Comparison of ENCODE assay signal across 8 mouse cellular contexts in the genomic region with DNA sequence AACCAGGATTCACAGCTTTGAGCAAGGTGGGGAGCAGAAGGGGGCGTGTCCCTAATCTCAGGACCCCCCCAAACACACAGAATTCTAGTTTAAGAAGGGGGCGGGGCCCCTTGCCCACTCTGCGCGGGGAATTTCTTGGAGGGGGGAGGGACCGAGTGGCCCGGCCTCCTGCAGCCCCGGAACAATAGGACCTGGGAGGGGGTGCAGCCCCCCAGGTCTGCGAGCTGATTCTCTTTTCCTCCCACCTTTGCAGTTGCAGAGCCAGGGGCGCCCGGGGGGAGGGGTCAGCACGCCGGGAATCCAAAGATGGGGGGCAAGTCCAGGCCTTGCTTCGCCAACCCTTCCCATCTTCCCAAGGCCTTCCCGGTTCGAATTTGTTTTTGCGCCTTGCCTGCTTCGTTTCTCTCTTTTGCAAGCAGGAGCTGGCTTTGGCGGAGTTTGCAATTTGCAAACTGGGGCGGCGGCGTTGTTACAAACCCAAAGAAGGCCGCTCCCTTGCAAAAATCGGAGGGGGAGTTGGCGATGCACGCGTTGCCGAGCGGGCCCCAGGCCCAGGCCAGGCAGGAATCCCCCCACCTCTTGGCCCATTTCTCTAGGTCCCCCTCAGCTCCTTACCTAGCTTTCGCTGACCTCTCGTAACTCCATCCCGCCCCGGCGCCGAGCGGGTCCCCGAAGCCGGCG. TPM values are rescaled to one million over a fixed set of nuclear protein-coding genes. Genes with fewer than 3 reads are reported as not detected.
A peak's percentile ranks its signal among the peaks of the same experiment; 100 is the strongest.
DNase-seq lines count a peak whose midpoint lies in the region; ATAC-seq and TF ChIP-seq lines count a peak whose summit lies in the region.

No protein-coding gene starts in this region.

- H3K4me3 ChIP-seq in spleen, adult 2 months (ENCODE audit: extremely low read depth, insufficient read depth, insufficient read length) = peak overlapping the region; percentile 92
- H3K4me3 ChIP-seq in heart, embryonic 12.5 days = peak overlapping the region; percentile 91
- H3K4me3 ChIP-seq in kidney, embryonic 16.5 days (ENCODE audit: low read length) = peak overlapping the region; percentile 86
- H3K4me3 ChIP-seq in liver, embryonic 16.5 days (ENCODE audit: low read depth, low read length) = peak overlapping the region; percentile 78

- peaks cover 30% of the 10 kb centered on the region for H3K36me3 ChIP-seq in spleen, adult 2 months (ENCODE audit: control insufficient read depth, insufficient read depth, low read length)
- peaks cover 35% of the 10 kb centered on the region for H3K36me3 ChIP-seq in heart, embryonic 12.5 days
- H3K36me3 ChIP-seq in kidney, embryonic 16.5 days (ENCODE audit: insufficient read depth, low read length) = peaks cover 33% of the 10 kb centered on the region
- peaks cover 8% of the 10 kb centered on the region for H3K36me3 ChIP-seq in liver, embryonic 16.5 days (ENCODE audit: control insufficient read depth, insufficient read depth)

- WGBS in spleen, adult 2 months = 1% methylated on average over 38 of the region's 38 CpGs
- WGBS in heart, embryonic 12.5 days = under 1% methylated on average over 38 of the region's 38 CpGs
- 0% methylated on average over 38 of the region's 38 CpGs for WGBS in kidney, embryonic 16.5 days
- 0% methylated on average over 37 of the region's 38 CpGs for WGBS in liver, embryonic 16.5 days (ENCODE audit: insufficient replicate concordance)

- H3K27me3 ChIP-seq in spleen, adult 2 months (ENCODE audit: control insufficient read depth, insufficient read depth, low read length) = no peaks in the 10 kb centered on the region
- no peaks in the 10 kb centered on the region for H3K27me3 ChIP-seq in heart, embryonic 12.5 days (replicated peaks)
- H3K27me3 ChIP-seq in kidney, embryonic 16.5 days (ENCODE audit: insufficient read depth, low read length) = no peaks in the 10 kb centered on the region
- no peaks in the 10 kb centered on the region for H3K27me3 ChIP-seq in liver, embryonic 16.5 days (ENCODE audit: control insufficient read depth, insufficient read depth, low read depth, low read length)

- H3K9ac ChIP-seq in heart, embryonic 12.5 days = peak overlapping the region; percentile 96
- H3K9ac ChIP-seq in kidney, embryonic 16.5 days (replicated peaks; ENCODE audit: low read length) = peak overlapping the region; percentile 95
- peak overlapping the region; percentile 77 for H3K9ac ChIP-seq in liver, embryonic 16.5 days (ENCODE audit: low read depth, low read length)

- no peak for TF ChIP-seq CTCF in spleen, adult 2 months (IDR thresholded peaks at IDR 0.05; ENCODE audit: extremely low read depth, insufficient read depth, insufficient read length, insufficient replicate concordance)

- H3K4me1 ChIP-seq in spleen, adult 2 months (ENCODE audit: control insufficient read depth, insufficient read depth, insufficient read length) = peaks cover 6% of the 10 kb centered on the region; the same call in 1 of the 2 replicates
- peaks cover 21% of the 10 kb centered on the region for H3K4me1 ChIP-seq in heart, embryonic 12.5 days (replicated peaks)
- peaks cover 17% of the 10 kb centered on the region for H3K4me1 ChIP-seq in kidney, embryonic 16.5 days (ENCODE audit: insufficient read depth, low read length)
- peaks cover 35% of the 10 kb centered on the region for H3K4me1 ChIP-seq in liver, embryonic 16.5 days (ENCODE audit: control insufficient read depth, low read depth, low read length)

- no peak for ATAC-seq in heart, embryonic 12.5 days (ENCODE audit: insufficient number of reproducible peaks, low FRiP score)
- ATAC-seq in kidney, embryonic 16.5 days (ENCODE audit: low FRiP score, low TSS enrichment) = no peak
- ATAC-seq in liver, embryonic 16.5 days (ENCODE audit: low read depth) = no peak

- no peak for TF ChIP-seq POLR2A in spleen, adult 2 months (IDR thresholded peaks at IDR 0.05; ENCODE audit: low read depth, low read length)

- peak overlapping the region; percentile 85 for H3K27ac ChIP-seq in spleen, adult 2 months (ENCODE audit: insufficient read depth, low read length)
- H3K27ac ChIP-seq in heart, embryonic 12.5 days (ENCODE audit: poor library complexity, severe bottlenecking) = peak overlapping the region; percentile 98
- H3K27ac ChIP-seq in kidney, embryonic 16.5 days (ENCODE audit: low read length) = peak overlapping the region; percentile 100
- peak overlapping the region; percentile 95 for H3K27ac ChIP-seq in liver, embryonic 16.5 days (ENCODE audit: low read length)

- no peaks in the 10 kb centered on the region for H3K9me3 ChIP-seq in heart, embryonic 12.5 days (replicated peaks)
- H3K9me3 ChIP-seq in kidney, embryonic 16.5 days (ENCODE audit: low read length) = no peaks in the 10 kb centered on the region
- no peaks in the 10 kb centered on the region for H3K9me3 ChIP-seq in liver, embryonic 16.5 days (replicated peaks; ENCODE audit: control insufficient read depth, low read length)

- DNase-seq in spleen, adult 2 months (ENCODE audit: low read depth in 1 of 2, low spot score in 2 of 2) = peak in 1 of 2 experiments; percentile 30
- no peak for DNase-seq in spleen, adult 12 weeks (ENCODE audit: low spot score)
- DNase-seq in cerebellum, adult 9-10 months = peak; percentile 79
- DNase-seq in ovary, postnatal 14 days (ENCODE audit: low spot score) = peak; percentile 43
- no peak for DNase-seq in Muller cell, postnatal 12 days (ENCODE audit: inconsistent ontology term)

- peak overlapping the region; percentile 92 for H3K4me2 ChIP-seq in heart, embryonic 12.5 days
- peak overlapping the region; percentile 98 for H3K4me2 ChIP-seq in kidney, embryonic 16.5 days (replicated peaks; ENCODE audit: low read depth, low read length)
- H3K4me2 ChIP-seq in liver, embryonic 16.5 days (ENCODE audit: low read depth, low read length) = peak overlapping the region; percentile 99

RNA-seq across cellular contexts. Expression of gene Prr12, which starts 0.4 kb away (rescaled TPM):
- 16.1 TPM in 2 replicates for polyA plus RNA-seq in spleen, adult 2 months (2012; rRNA removed)
- polyA plus RNA-seq in heart, embryonic 12.5 days (2016; fragmentation: Nextera tagmentation; extraction: Ambion mirVana) = 7.1 and 7.2 TPM in 2 replicates
- polyA plus RNA-seq in kidney, embryonic 16.5 days (2015; fragmentation: Nextera tagmentation; extraction: Ambion mirVana) = 12.9 and 13.8 TPM in 2 replicates
- 1.9 and 2.0 TPM in 2 replicates for polyA plus RNA-seq in liver, embryonic 16.5 days (2015; fragmentation: Nextera tagmentation; extraction: Ambion mirVana)

RNA-seq across cellular contexts. Expression of gene Nosip, which starts 9.9 kb away (rescaled TPM):
- 67.9 and 95.7 TPM in 2 replicates for polyA plus RNA-seq in spleen, adult 2 months (2012; rRNA removed)
- 43.3 and 45.7 TPM in 2 replicates for polyA plus RNA-seq in heart, embryonic 12.5 days (2016; fragmentation: Nextera tagmentation; extraction: Ambion mirVana)
- polyA plus RNA-seq in kidney, embryonic 16.5 days (2015; fragmentation: Nextera tagmentation; extraction: Ambion mirVana) = 85.2 and 86.3 TPM in 2 replicates
- polyA plus RNA-seq in liver, embryonic 16.5 days (2015; fragmentation: Nextera tagmentation; extraction: Ambion mirVana) = 23.4 and 23.8 TPM in 2 replicates

RNA-seq across cellular contexts. Expression of gene Prrg2, which starts 10.2 kb away (rescaled TPM):
- 19.9 and 27.6 TPM in 2 replicates for polyA plus RNA-seq in spleen, adult 2 months (2012; rRNA removed)
- polyA plus RNA-seq in heart, embryonic 12.5 days (2016; fragmentation: Nextera tagmentation; extraction: Ambion mirVana) = 13.6 and 14.0 TPM in 2 replicates
- polyA plus RNA-seq in kidney, embryonic 16.5 days (2015; fragmentation: Nextera tagmentation; extraction: Ambion mirVana) = 42.4 and 44.9 TPM in 2 replicates
- 9.7 and 10.5 TPM in 2 replicates for polyA plus RNA-seq in liver, embryonic 16.5 days (2015; fragmentation: Nextera tagmentation; extraction: Ambion mirVana)

RNA-seq across cellular contexts. Expression of gene Rras, which starts 34.6 kb away (rescaled TPM):
- polyA plus RNA-seq in spleen, adult 2 months (2012; rRNA removed) = 55.1 and 65.1 TPM in 2 replicates
- polyA plus RNA-seq in heart, embryonic 12.5 days (2016; fragmentation: Nextera tagmentation; extraction: Ambion mirVana) = 79.3 and 79.4 TPM in 2 replicates
- polyA plus RNA-seq in kidney, embryonic 16.5 days (2015; fragmentation: Nextera tagmentation; extraction: Ambion mirVana) = 42.9 and 44.1 TPM in 2 replicates
- 20.9 and 23.2 TPM in 2 replicates for polyA plus RNA-seq in liver, embryonic 16.5 days (2015; fragmentation: Nextera tagmentation; extraction: Ambion mirVana)

RNA-seq across cellular contexts. Expression of gene Scaf1, which starts 36.2 kb away (rescaled TPM):
- 59.0 and 65.4 TPM in 2 replicates for polyA plus RNA-seq in spleen, adult 2 months (2012; rRNA removed)
- polyA plus RNA-seq in heart, embryonic 12.5 days (2016; fragmentation: Nextera tagmentation; extraction: Ambion mirVana) = 37.0 and 41.2 TPM in 2 replicates
- 30.6 and 36.4 TPM in 2 replicates for polyA plus RNA-seq in kidney, embryonic 16.5 days (2015; fragmentation: Nextera tagmentation; extraction: Ambion mirVana)
- 9.8 and 9.9 TPM in 2 replicates for polyA plus RNA-seq in liver, embryonic 16.5 days (2015; fragmentation: Nextera tagmentation; extraction: Ambion mirVana)

Comparison
In these comparisons a context has a peak if more than half of its experiments do, and no peak if none do; other contexts are left out.
1. DNase-seq: peak in cerebellum, adult 9-10 months (single experiment) and ovary, postnatal 14 days (single experiment); none in spleen, adult 12 weeks (single experiment) and Muller cell, postnatal 12 days (single experiment).
2. Peak in every context shown above with its lines, with median percentiles within 50 percentile points of each other: H3K27ac ChIP-seq, H3K4me3 ChIP-seq, H3K4me2 ChIP-seq and H3K9ac ChIP-seq.